Mouse (Mus musculus): ENCODE results near the gene Tstd3. TPM values are rescaled to one million over a fixed set of nuclear protein-coding genes. Genes with fewer than 3 reads are reported as not detected.

Tstd3 gene
- polyA plus RNA-seq (2016; fragmentation: Nextera tagmentation; extraction: Ambion mirVana) = 13.2 and 13.7 TPM in 2 replicates

- H3K27ac ChIP-seq = no peak within 1 kb of the TSS
- ATAC-seq (ENCODE audit: insufficient number of reproducible peaks, insufficient read depth, low FRiP score, low TSS enrichment) = no peak
These were observed at the start of gene Tstd3, which contains the start of gene Usp45 for GRCm38 (mm10) chr4:21766863-21767304. Tstd3 (minus strand) TSS chr4:21767212. Usp45 (plus strand) TSS chr4:21767156.

GRCm38 (mm10) chr4:21814029-21814428, 47.0 kb upstream of the Tstd3 start:
- no peak overlapping the region for H3K27ac ChIP-seq
- H3K36me3 ChIP-seq = peaks cover 30% of the 10 kb centered on the region
- H3K9ac ChIP-seq = no peak overlapping the region
- no peaks in the 10 kb centered on the region for H3K4me1 ChIP-seq
- no peaks in the 10 kb centered on the region for H3K27me3 ChIP-seq
- ATAC-seq (ENCODE audit: insufficient number of reproducible peaks, insufficient read depth, low FRiP score, low TSS enrichment) = no peak
- WGBS = 37% methylated on average over 2 of the region's 2 CpGs
- no peak overlapping the region for H3K4me3 ChIP-seq
- H3K9me3 ChIP-seq = no peaks in the 10 kb centered on the region
- no peak overlapping the region for H3K4me2 ChIP-seq (replicated peaks)

More at GRCm38 (mm10) chr4:21766863-21767304, at the start of gene Tstd3, which contains the start of gene Usp45:
- H3K9ac ChIP-seq = peak within 1 kb of the TSS; percentile 49
- no peaks in the 10 kb centered on the region for H3K9me3 ChIP-seq
- no peaks in the 10 kb centered on the region for H3K36me3 ChIP-seq
- peak within 1 kb of the TSS; percentile 72 for H3K4me2 ChIP-seq (replicated peaks)
- 2% methylated on average over 17 of the region's 17 CpGs for WGBS
- H3K4me3 ChIP-seq = peak within 1 kb of the TSS; percentile 66
- no peaks in the 10 kb centered on the region for H3K27me3 ChIP-seq
- H3K4me1 ChIP-seq = no peaks in the 10 kb centered on the region

GRCm38 (mm10) chr4:21812635-21813034, 45.6 kb upstream of the Tstd3 start:
- ATAC-seq (ENCODE audit: insufficient number of reproducible peaks, insufficient read depth, low FRiP score, low TSS enrichment) = no peak
- H3K27ac ChIP-seq = no peak overlapping the region

GRCm38 (mm10) chr4:21810608-21811007, 43.6 kb upstream of the Tstd3 start:
- no peaks in the 10 kb centered on the region for H3K4me1 ChIP-seq
- no peak overlapping the region for H3K27ac ChIP-seq
- ATAC-seq (ENCODE audit: insufficient number of reproducible peaks, insufficient read depth, low FRiP score, low TSS enrichment) = no peak
- H3K9ac ChIP-seq = no peak overlapping the region
- no peaks in the 10 kb centered on the region for H3K9me3 ChIP-seq
- no peaks in the 10 kb centered on the region for H3K27me3 ChIP-seq
- no peak overlapping the region for H3K4me2 ChIP-seq (replicated peaks)
- H3K4me3 ChIP-seq = no peak overlapping the region
- 86% methylated on average over 3 of the region's 3 CpGs for WGBS
- peaks cover 33% of the 10 kb centered on the region for H3K36me3 ChIP-seq

More at GRCm38 (mm10) chr4:21812635-21813034, 45.6 kb upstream of the Tstd3 start:
- no peak overlapping the region for H3K4me3 ChIP-seq
- H3K4me1 ChIP-seq = no peaks in the 10 kb centered on the region
- peaks cover 30% of the 10 kb centered on the region for H3K36me3 ChIP-seq
- no peak overlapping the region for H3K4me2 ChIP-seq (replicated peaks)
- no peak overlapping the region for H3K9ac ChIP-seq
- WGBS = 87% methylated on average over 6 of the region's 6 CpGs
- H3K27me3 ChIP-seq = no peaks in the 10 kb centered on the region
- no peaks in the 10 kb centered on the region for H3K9me3 ChIP-seq

- Histone ChIP-seq H3K4me2 (replicated peaks) (no peak overlapping the region), H3K9ac (no peak overlapping the region), H3K4me1 (no peaks in the 10 kb centered on the region), H3K27ac (no peak overlapping the region), H3K9me3 (no peaks in the 10 kb centered on the region), H3K4me3 (no peak overlapping the region), H3K27me3 (no peaks in the 10 kb centered on the region), H3K36me3 (peaks cover 40% of the 10 kb centered on the region)
- 78% methylated on average over 5 of the region's 5 CpGs for WGBS
- no peak for ATAC-seq (ENCODE audit: insufficient number of reproducible peaks, insufficient read depth, low FRiP score, low TSS enrichment)
These were observed 40.2 kb upstream of the Tstd3 start for GRCm38 (mm10) chr4:21807204-21807603.

- H3K4me2 ChIP-seq (replicated peaks) = no peak overlapping the region
- no peaks in the 10 kb centered on the region for H3K27me3 ChIP-seq
- H3K9ac ChIP-seq = no peak overlapping the region
- ATAC-seq (ENCODE audit: insufficient number of reproducible peaks, insufficient read depth, low FRiP score, low TSS enrichment) = no peak
- 92% methylated on average over 2 of the region's 2 CpGs for WGBS
- H3K4me1 ChIP-seq = no peaks in the 10 kb centered on the region
- H3K9me3 ChIP-seq = no peaks in the 10 kb centered on the region
- no peak overlapping the region for H3K27ac ChIP-seq
- H3K4me3 ChIP-seq = no peak overlapping the region
- peaks cover 54% of the 10 kb centered on the region for H3K36me3 ChIP-seq
These were observed 34.6 kb upstream of the Tstd3 start for GRCm38 (mm10) chr4:21801620-21802019.

GRCm38 (mm10) chr4:21801013-21801412, 34.0 kb upstream of the Tstd3 start:
- no peaks in the 10 kb centered on the region for H3K27me3 ChIP-seq
- H3K4me2 ChIP-seq (replicated peaks) = no peak overlapping the region
- no peak overlapping the region for H3K4me3 ChIP-seq
- H3K9me3 ChIP-seq = no peaks in the 10 kb centered on the region
- WGBS = 93% methylated on average over 1 of the region's 1 CpGs
- H3K27ac ChIP-seq = no peak overlapping the region
- no peak for ATAC-seq (ENCODE audit: insufficient number of reproducible peaks, insufficient read depth, low FRiP score, low TSS enrichment)
- peaks cover 48% of the 10 kb centered on the region for H3K36me3 ChIP-seq
- H3K9ac ChIP-seq = no peak overlapping the region
- no peaks in the 10 kb centered on the region for H3K4me1 ChIP-seq

GRCm38 (mm10) chr4:21793631-21794030, 26.6 kb upstream of the Tstd3 start:
- no peaks in the 10 kb centered on the region for H3K9me3 ChIP-seq
- peaks cover 38% of the 10 kb centered on the region for H3K36me3 ChIP-seq
- no peaks in the 10 kb centered on the region for H3K4me1 ChIP-seq
- no peak for ATAC-seq (ENCODE audit: insufficient number of reproducible peaks, insufficient read depth, low FRiP score, low TSS enrichment)
- H3K9ac ChIP-seq = no peak overlapping the region
- no peaks in the 10 kb centered on the region for H3K27me3 ChIP-seq
- no peak overlapping the region for H3K4me3 ChIP-seq
- 57% methylated on average over 3 of the region's 3 CpGs for WGBS
- H3K27ac ChIP-seq = no peak overlapping the region
- H3K4me2 ChIP-seq (replicated peaks) = no peak overlapping the region

- WGBS = 86% methylated on average over 4 of the region's 4 CpGs
- H3K4me1 ChIP-seq = no peaks in the 10 kb centered on the region
- peaks cover 41% of the 10 kb centered on the region for H3K36me3 ChIP-seq
- ATAC-seq (ENCODE audit: insufficient number of reproducible peaks, insufficient read depth, low FRiP score, low TSS enrichment) = no peak
- H3K9me3 ChIP-seq = no peaks in the 10 kb centered on the region
- no peak overlapping the region for H3K9ac ChIP-seq
- no peaks in the 10 kb centered on the region for H3K27me3 ChIP-seq
- no peak overlapping the region for H3K4me2 ChIP-seq (replicated peaks)
- H3K4me3 ChIP-seq = no peak overlapping the region
- H3K27ac ChIP-seq = no peak overlapping the region
These were observed 22.8 kb upstream of the Tstd3 start for GRCm38 (mm10) chr4:21789836-21790235.

GRCm38 (mm10) chr4:21788903-21789302, 21.9 kb upstream of the Tstd3 start:
- Histone ChIP-seq H3K27me3 (no peaks in the 10 kb centered on the region), H3K4me3 (no peak overlapping the region), H3K4me2 (replicated peaks) (no peak overlapping the region), H3K9ac (no peak overlapping the region), H3K27ac (no peak overlapping the region), H3K9me3 (no peaks in the 10 kb centered on the region), H3K4me1 (no peaks in the 10 kb centered on the region), H3K36me3 (peaks cover 48% of the 10 kb centered on the region)
- 88% methylated on average over 6 of the region's 6 CpGs for WGBS
- no peak for ATAC-seq (ENCODE audit: insufficient number of reproducible peaks, insufficient read depth, low FRiP score, low TSS enrichment)

- Histone ChIP-seq H3K36me3 (peaks cover 61% of the 10 kb centered on the region), H3K27me3 (no peaks in the 10 kb centered on the region), H3K27ac (no peak overlapping the region), H3K4me3 (no peak overlapping the region), H3K4me2 (replicated peaks) (no peak overlapping the region), H3K9ac (no peak overlapping the region), H3K4me1 (no peaks in the 10 kb centered on the region), H3K9me3 (no peaks in the 10 kb centered on the region)
- ATAC-seq (ENCODE audit: insufficient number of reproducible peaks, insufficient read depth, low FRiP score, low TSS enrichment) = no peak
- WGBS = 95% methylated on average over 12 of the region's 12 CpGs
These were observed 19.3 kb upstream of the Tstd3 start for GRCm38 (mm10) chr4:21786268-21786667.

GRCm38 (mm10) chr4:21780816-21781726, 14.1 kb upstream of the Tstd3 start:
- H3K27me3 ChIP-seq = no peaks in the 10 kb centered on the region
- peaks cover 51% of the 10 kb centered on the region for H3K36me3 ChIP-seq
- H3K4me1 ChIP-seq = peaks cover 5% of the 10 kb centered on the region; the same call in 1 of the 2 replicates
- no peak overlapping the region for H3K4me3 ChIP-seq
- H3K27ac ChIP-seq = no peak overlapping the region
- H3K4me2 ChIP-seq (replicated peaks) = no peak overlapping the region
- no peak overlapping the region for H3K9ac ChIP-seq
- 96% methylated on average over 12 of the region's 12 CpGs for WGBS
- ATAC-seq (ENCODE audit: insufficient number of reproducible peaks, insufficient read depth, low FRiP score, low TSS enrichment) = no peak
- no peaks in the 10 kb centered on the region for H3K9me3 ChIP-seq

Data from embryonic facial prominence, embryonic 12.5 days (tissue).